Mouse (Mus musculus) hindbrain, embryonic 14.5 days (tissue): Measurements from ENCODE around the gene Mettl26. TPM values are rescaled to one million over a fixed set of nuclear protein-coding genes. Genes with fewer than 3 reads are reported as not detected.

ENCODE experiments used
- ATAC-seq: fragments of 200-750 bp; cut with Nextera tagmentation; 2 replicates; pipeline ENCODE4 v1.8.0; 2017; ENCODE audit warnings: moderate number of reproducible peaks, mild to moderate bottlenecking, moderate TSS enrichment, moderate library complexity; ENCODE audit not compliant: low FRiP score
- DNase-seq: peaks from one replicate; pipeline ENCODE4 v3.0.0-alpha.2; 2015; ENCODE audit warnings: low spot score
- H3K27ac ChIP-seq: fragments of 300-500 bp; sonication (generic); 2 replicates; pipeline ENCODE4 v1.5.1; 2014; ENCODE audit warnings: mild to moderate bottlenecking, moderate library complexity
- H3K27me3 ChIP-seq: fragments of 300-500 bp; sonication (generic); 2 replicates; pipeline ENCODE4 v1.6.1; 2014; ENCODE audit warnings: mild to moderate bottlenecking, low read length, mixed read lengths; ENCODE audit not compliant: control insufficient read depth, insufficient read depth
- H3K36me3 ChIP-seq: fragments of 300-500 bp; sonication (generic); replicated peaks from 2 replicates; pipeline ENCODE4 v1.6.1; 2014; ENCODE audit not compliant: control insufficient read depth, insufficient read depth
- H3K4me1 ChIP-seq: fragments of 300-500 bp; sonication (generic); replicated peaks from 2 replicates; pipeline ENCODE4 v1.6.1; 2014; ENCODE audit warnings: antibody characterized with exemption, low read length, mixed read lengths; ENCODE audit not compliant: control insufficient read depth, insufficient read depth
- H3K4me2 ChIP-seq: fragments of 300-500 bp; sonication (generic); replicated peaks from 2 replicates; pipeline ENCODE4 v1.6.1; 2014; ENCODE audit warnings: mild to moderate bottlenecking, moderate library complexity
- H3K4me3 ChIP-seq: fragments of 300-500 bp; sonication (generic); replicated peaks from 2 replicates; pipeline ENCODE4 v1.5.1; 2014; ENCODE audit warnings: mild to moderate bottlenecking, low read length
- H3K9ac ChIP-seq: fragments of 300-500 bp; sonication (generic); 2 replicates; pipeline ENCODE4 v1.6.1; 2014
- H3K9me3 ChIP-seq: fragments of 300-500 bp; sonication (generic); 2 replicates; pipeline ENCODE4 v1.6.1; 2016; ENCODE audit warnings: low read length; ENCODE audit not compliant: control insufficient read depth
- WGBS: fragments of 180-500 bp; shearing (Covaris S2); extraction: QIAGEN DNeasy Blood & Tissue Kit; methylation state at CpG from one replicate; pipeline ENCODE4 v1.1.7; 2014; 5-methylcytosine and 5-hydroxymethylcytosine counted together
- polyA plus RNA-seq: library from polyadenylated mRNA; unstranded; fragments of >200 nt; fragmentation: Nextera tagmentation; extraction: Ambion mirVana; gene quantifications from 2 replicates; pipeline ENCODE4 v1.2.1, GENCODE M21; 2014

Gene Mettl26
- polyA plus RNA-seq, 1 experiment from 2014 or later, result 67.3 TPM

- peaks cover 12% of the 10 kb centered on the region for H3K4me1 ChIP-seq
- no peak overlapping the region for H3K4me2 ChIP-seq
- H3K36me3 ChIP-seq, result no peaks in the 10 kb centered on the region
- DNase-seq, result no peak
- H3K27ac ChIP-seq, result no peak overlapping the region
- H3K4me3 ChIP-seq, result no peak overlapping the region
- no peak overlapping the region for H3K9ac ChIP-seq
- H3K9me3 ChIP-seq, result no peaks in the 10 kb centered on the region
- no peak for ATAC-seq
- no peaks in the 10 kb centered on the region for H3K27me3 ChIP-seq
- 91% methylated on average over 14 of the region's 14 CpGs for WGBS
Measured at GRCm38 (mm10) chr17:25913186-25913876, 38.5 kb downstream of the Mettl26 start.

GRCm38 (mm10) chr17:25913877-25914275 lies 39.0 kb downstream of the Mettl26 start:
- Histone ChIP-seq H3K4me3 (no peak overlapping the region), H3K9me3 (no peaks in the 10 kb centered on the region), H3K27me3 (no peaks in the 10 kb centered on the region), H3K27ac (no peak overlapping the region), H3K9ac (no peak overlapping the region), H3K36me3 (no peaks in the 10 kb centered on the region), H3K4me2 (no peak overlapping the region), H3K4me1 (peaks cover 17% of the 10 kb centered on the region)
- WGBS, result 82% methylated on average over 1 of the region's 1 CpGs
- DNase-seq, result no peak
- no peak for ATAC-seq

GRCm38 (mm10) chr17:25914295-25914694 lies 39.4 kb downstream of the Mettl26 start:
- Histone ChIP-seq H3K4me2 (no peak overlapping the region), H3K9me3 (no peaks in the 10 kb centered on the region), H3K27ac (no peak overlapping the region), H3K36me3 (no peaks in the 10 kb centered on the region), H3K9ac (no peak overlapping the region), H3K27me3 (no peaks in the 10 kb centered on the region), H3K4me3 (no peak overlapping the region), H3K4me1 (peaks cover 17% of the 10 kb centered on the region)
- ATAC-seq, result no peak
- 85% methylated on average over 4 of the region's 4 CpGs for WGBS
- DNase-seq, result no peak

GRCm38 (mm10) chr17:25916931-25917647 lies 42.2 kb downstream of the Mettl26 start:
- ATAC-seq (no peak), DNase-seq (no peak)
- H3K4me3 ChIP-seq, result no peak overlapping the region
- H3K4me1 ChIP-seq, result peaks cover 21% of the 10 kb centered on the region
- WGBS, result 89% methylated on average over 8 of the region's 8 CpGs
- no peak overlapping the region for H3K4me2 ChIP-seq
- H3K36me3 ChIP-seq, result no peaks in the 10 kb centered on the region
- no peak overlapping the region for H3K9ac ChIP-seq
- no peaks in the 10 kb centered on the region for H3K9me3 ChIP-seq
- H3K27ac ChIP-seq, result no peak overlapping the region
- H3K27me3 ChIP-seq, result no peaks in the 10 kb centered on the region

- Histone ChIP-seq H3K27me3 (no peaks in the 10 kb centered on the region), H3K27ac (0 out of 2 replicates have a peak overlapping the region, but pooled peaks have one; percentile 88), H3K4me3 (peak overlapping the region; percentile 98), H3K4me1 (peaks cover 21% of the 10 kb centered on the region), H3K36me3 (no peaks in the 10 kb centered on the region), H3K9me3 (no peaks in the 10 kb centered on the region), H3K4me2 (peak overlapping the region; percentile 87), H3K9ac (peak overlapping the region; percentile 92)
- ATAC-seq (no peak), DNase-seq (no peak)
- WGBS, result 83% methylated on average over 9 of the region's 9 CpGs
Measured at GRCm38 (mm10) chr17:25918037-25918750, 43.3 kb downstream of the Mettl26 start.

- no peak for ATAC-seq
- peak; percentile 32 for DNase-seq
- WGBS, result under 1% methylated on average over 73 of the region's 78 CpGs
Measured at GRCm38 (mm10) chr17:25919144-25919785, 44.4 kb downstream of the Mettl26 start, which contains the start of gene Rab40c. TSS of gene Rab40c (minus strand) at chr17:25919727.

GRCm38 (mm10) chr17:25919786-25920642 lies 45.1 kb downstream of the Mettl26 start:
- peak overlapping the region; percentile 87 for H3K4me2 ChIP-seq
- no peaks in the 10 kb centered on the region for H3K27me3 ChIP-seq
- 0% methylated on average over 37 of the region's 40 CpGs for WGBS
- peak overlapping the region; percentile 98 for H3K4me3 ChIP-seq
- DNase-seq (peak; percentile 99), ATAC-seq (peak; percentile 99)
- peaks cover 21% of the 10 kb centered on the region for H3K4me1 ChIP-seq
- H3K27ac ChIP-seq, result peak overlapping the region; percentile 89
- H3K9me3 ChIP-seq, result no peaks in the 10 kb centered on the region
- peak overlapping the region; percentile 60 for H3K9ac ChIP-seq
- no peaks in the 10 kb centered on the region for H3K36me3 ChIP-seq

More at GRCm38 (mm10) chr17:25919144-25919785, 44.4 kb downstream of the Mettl26 start, which contains the start of gene Rab40c:
- H3K9ac ChIP-seq, result peak within 1 kb of the TSS; percentile 92
- H3K36me3 ChIP-seq, result no peaks in the 10 kb centered on the region
- H3K9me3 ChIP-seq, result no peaks in the 10 kb centered on the region
- no peaks in the 10 kb centered on the region for H3K27me3 ChIP-seq
- H3K4me2 ChIP-seq, result peak within 1 kb of the TSS; percentile 87
- H3K4me3 ChIP-seq, result peak within 1 kb of the TSS; percentile 98
- peak within 1 kb of the TSS; percentile 89 for H3K27ac ChIP-seq
- peaks cover 21% of the 10 kb centered on the region for H3K4me1 ChIP-seq

- H3K27ac ChIP-seq, result no peak overlapping the region
- no peak overlapping the region for H3K9ac ChIP-seq
- H3K4me2 ChIP-seq, result no peak overlapping the region
- peaks cover 21% of the 10 kb centered on the region for H3K4me1 ChIP-seq
- no peaks in the 10 kb centered on the region for H3K9me3 ChIP-seq
- no peak for ATAC-seq
- no peak overlapping the region for H3K4me3 ChIP-seq
- no peak for DNase-seq
- WGBS, result 75% methylated on average over 5 of the region's 5 CpGs
- no peaks in the 10 kb centered on the region for H3K27me3 ChIP-seq
- H3K36me3 ChIP-seq, result peaks cover 15% of the 10 kb centered on the region
Measured at GRCm38 (mm10) chr17:25922120-25922519, 47.2 kb downstream of the Mettl26 start.
